Mouse (Mus musculus) bone marrow macrophage, adult 2 months (primary cell): ENCODE measurements around the gene Syk.

Experiments used
- CTCF ChIP-seq: IDR thresholded peaks from 2 replicates; pipeline ENCODE4 v1.5.1; 2012; ENCODE audit warnings: low read depth, mild to moderate bottlenecking, low read length, moderate library complexity
- POLR2A ChIP-seq: IDR thresholded peaks from 2 replicates; pipeline ENCODE4 v1.6.1; 2012; ENCODE audit warnings: mild to moderate bottlenecking, low read depth, low read length, borderline replicate concordance

- TF ChIP-seq CTCF, result no peak
- TF ChIP-seq POLR2A, result no peak
Measured at GRCm38 (mm10) chr13:52652253-52652628, 69.3 kb downstream of the Syk start.
